Mouse (Mus musculus): ENCODE results near the gene Tmco4. TPM values are rescaled to one million over a fixed set of nuclear protein-coding genes. Genes with fewer than 3 reads are reported as not detected.

Tmco4 gene
- total RNA-seq (2015) (8.3 and 9.5 TPM in 2 replicates), total RNA-seq (2017) (19.6 and 26.9 TPM in 2 replicates)

GRCm38 (mm10) chr4:138972827-138973718, at the start of gene Tmco4:
TSS of gene Tmco4 (plus strand) at chr4:138972888.
- ATAC-seq (replicated peaks; ENCODE audit: poor library complexity): peak; percentile 72

- no peak for ATAC-seq (replicated peaks; ENCODE audit: poor library complexity)
Observed at GRCm38 (mm10) chr4:138925561-138925960, 47.1 kb upstream of the Tmco4 start.

- no peak for ATAC-seq (replicated peaks; ENCODE audit: poor library complexity)
Observed at GRCm38 (mm10) chr4:138933862-138934261, 38.8 kb upstream of the Tmco4 start.

GRCm38 (mm10) chr4:138934456-138935145, 38.1 kb upstream of the Tmco4 start:
- no peak for ATAC-seq (replicated peaks; ENCODE audit: poor library complexity)

GRCm38 (mm10) chr4:138938495-138939269, 34.0 kb upstream of the Tmco4 start:
- ATAC-seq (replicated peaks; ENCODE audit: poor library complexity): no peak

GRCm38 (mm10) chr4:138939481-138939880, 33.2 kb upstream of the Tmco4 start:
- ATAC-seq (replicated peaks; ENCODE audit: poor library complexity): no peak

- ATAC-seq (replicated peaks; ENCODE audit: poor library complexity): no peak
Observed at GRCm38 (mm10) chr4:138941401-138941800, 31.3 kb upstream of the Tmco4 start.

- no peak for ATAC-seq (replicated peaks; ENCODE audit: poor library complexity)
Observed at GRCm38 (mm10) chr4:138941966-138942365, 30.7 kb upstream of the Tmco4 start.

GRCm38 (mm10) chr4:138943730-138944129, 29.0 kb upstream of the Tmco4 start:
- ATAC-seq (replicated peaks; ENCODE audit: poor library complexity): peak; percentile 100

- no peak for ATAC-seq (replicated peaks; ENCODE audit: poor library complexity)
Observed at GRCm38 (mm10) chr4:138948257-138948656, 24.4 kb upstream of the Tmco4 start.

- no peak for ATAC-seq (replicated peaks; ENCODE audit: poor library complexity)
Observed at GRCm38 (mm10) chr4:138958612-138959011, 14.1 kb upstream of the Tmco4 start.

- ATAC-seq (replicated peaks; ENCODE audit: poor library complexity): no peak
Observed at GRCm38 (mm10) chr4:138959120-138959519, 13.6 kb upstream of the Tmco4 start.

GRCm38 (mm10) chr4:138959926-138960325, 12.8 kb upstream of the Tmco4 start:
- no peak for ATAC-seq (replicated peaks; ENCODE audit: poor library complexity)

GRCm38 (mm10) chr4:138962719-138963118, 10.0 kb upstream of the Tmco4 start:
- peak; percentile 37; the same call in 1 of the 2 replicates for ATAC-seq (replicated peaks; ENCODE audit: poor library complexity)

GRCm38 (mm10) chr4:138965871-138966270, 6.8 kb upstream of the Tmco4 start:
- ATAC-seq (replicated peaks; ENCODE audit: poor library complexity): no peak

- ATAC-seq (replicated peaks; ENCODE audit: poor library complexity): no peak
Observed at GRCm38 (mm10) chr4:138966866-138967265, 5.8 kb upstream of the Tmco4 start, which contains the start of gene Rnf186. TSS of gene Rnf186 (plus strand) at chr4:138967112.

GRCm38 (mm10) chr4:138967485-138967884, 5.2 kb upstream of the Tmco4 start:
- ATAC-seq (replicated peaks; ENCODE audit: poor library complexity): no peak

GRCm38 (mm10) chr4:138968772-138969556, 3.7 kb upstream of the Tmco4 start:
- 0 out of 2 replicates have a peak, but pooled peaks have one; percentile 12 for ATAC-seq (replicated peaks; ENCODE audit: poor library complexity)

GRCm38 (mm10) chr4:138969736-138970135, 3.0 kb upstream of the Tmco4 start:
- no peak for ATAC-seq (replicated peaks; ENCODE audit: poor library complexity)

- ATAC-seq (replicated peaks; ENCODE audit: poor library complexity): no peak
Observed at GRCm38 (mm10) chr4:138971371-138971770, 1.3 kb upstream of the Tmco4 start.
